Mouse (Mus musculus): ENCODE measurements at regions not wholly inside any gene's neighbourhood (a gene's known extent, or its start where the extent isn't known, plus 50 kb on each side); places are given as distances from the start of the nearest gene placed in this dataset.
A peak's percentile ranks its signal among the peaks of the same experiment; 100 is the strongest.
"Not testable (repeated sequence)": the region's sequence is repeated elsewhere in the genome, so short reads cannot be mapped to it uniquely, and the experiment has no call there.

GRCm38 (mm10) chr9:116425400-116425799, 250.2 kb upstream of the Tgfbr2 start:
- DNase-seq, result not testable (repeated sequence)

- DNase-seq, result no peak
These were observed 239.9 kb upstream of the Tgfbr2 start for GRCm38 (mm10) chr9:116415021-116415420.

- no peak for DNase-seq
These were observed 235.9 kb upstream of the Tgfbr2 start for GRCm38 (mm10) chr9:116411067-116411466.

- no peak for DNase-seq
These were observed 235.3 kb upstream of the Tgfbr2 start for GRCm38 (mm10) chr9:116410461-116410860.

GRCm38 (mm10) chr9:116408116-116408515, 233.0 kb upstream of the Tgfbr2 start:
- DNase-seq, result no peak

- no peak for DNase-seq
These were observed 229.9 kb upstream of the Tgfbr2 start for GRCm38 (mm10) chr9:116405051-116405450.

GRCm38 (mm10) chr9:116401821-116402220, 226.7 kb upstream of the Tgfbr2 start:
- no peak for DNase-seq

- DNase-seq, result no peak
These were observed 225.1 kb upstream of the Tgfbr2 start for GRCm38 (mm10) chr9:116400270-116400669.

GRCm38 (mm10) chr9:116399296-116399695, 224.1 kb upstream of the Tgfbr2 start:
- DNase-seq, result no peak

GRCm38 (mm10) chr9:116392258-116392657, 217.1 kb upstream of the Tgfbr2 start:
- no peak for DNase-seq

- no peak for DNase-seq
These were observed 214.6 kb upstream of the Tgfbr2 start for GRCm38 (mm10) chr9:116389781-116390180.

- no peak for DNase-seq
These were observed 213.7 kb upstream of the Tgfbr2 start for GRCm38 (mm10) chr9:116388863-116389262.

GRCm38 (mm10) chr9:116388025-116388424, 212.9 kb upstream of the Tgfbr2 start:
- no peak for DNase-seq

- DNase-seq, result peak; percentile 77
These were observed 209.3 kb upstream of the Tgfbr2 start for GRCm38 (mm10) chr9:116384176-116385076.

GRCm38 (mm10) chr9:116383411-116384101, 208.4 kb upstream of the Tgfbr2 start:
- peak; percentile 51 for DNase-seq

- no peak for DNase-seq
These were observed 202.5 kb upstream of the Tgfbr2 start for GRCm38 (mm10) chr9:116377706-116378105.

GRCm38 (mm10) chr9:116375658-116376357, 200.6 kb upstream of the Tgfbr2 start:
- peak; percentile 62 for DNase-seq

GRCm38 (mm10) chr9:116374343-116374742, 199.2 kb upstream of the Tgfbr2 start:
- DNase-seq, result no peak

GRCm38 (mm10) chr9:116373396-116373795, 198.2 kb upstream of the Tgfbr2 start:
- no peak for DNase-seq

- no peak for DNase-seq
These were observed 194.0 kb upstream of the Tgfbr2 start for GRCm38 (mm10) chr9:116369059-116369718.

GRCm38 (mm10) chr9:116366713-116367112, 191.6 kb upstream of the Tgfbr2 start:
- DNase-seq, result no peak

- no peak for DNase-seq
These were observed 191.0 kb upstream of the Tgfbr2 start for GRCm38 (mm10) chr9:116366193-116366592.

GRCm38 (mm10) chr9:116365701-116366100, 190.5 kb upstream of the Tgfbr2 start:
- DNase-seq, result no peak
